In genomic region chr8:103738330-103738729, GRCm38 (mm10) we compare ENCODE assay signal across 9 mouse cellular contexts.
DNase-seq lines count a peak whose midpoint lies in the region; ATAC-seq and TF ChIP-seq lines count a peak whose summit lies in the region.
"Had no signal": no experiment of that assay in that cellular context is flagged by ENCODE, and none has a peak within 500 bp of the region (broad histone marks: within the 10 kb centered on the region; RNA-seq: fewer than 3 reads in every experiment).

No protein-coding gene starts in this region.

- intact Hi-C loops in heart, postnatal 25 days (cut with DNase I): no loop called here

- H3K4me2 ChIP-seq in forebrain, postnatal 0 days (ENCODE audit: low read depth): no peak overlapping the region
- H3K4me2 ChIP-seq in forebrain, embryonic 15.5 days (replicated peaks): no peak overlapping the region
- H3K4me2 ChIP-seq: liver, embryonic 13.5 days had no signal

- WGBS in forebrain, postnatal 0 days: 66% methylated on average over 8 of the region's 8 CpGs
- WGBS in forebrain, embryonic 15.5 days: 66% methylated on average over 8 of the region's 8 CpGs

- H3K4me1 ChIP-seq in forebrain, postnatal 0 days (ENCODE audit: insufficient read depth): 0 out of 2 replicates have a peak, but pooled peaks cover 3% of the 10 kb centered on the region
- H3K4me1 ChIP-seq in forebrain, embryonic 15.5 days: no peaks in the 10 kb centered on the region
- H3K4me1 ChIP-seq: liver, embryonic 13.5 days had no signal

- DNase-seq in forebrain, postnatal 0 days: peak; percentile 49
- DNase-seq in brain, adult 2 months (ENCODE audit: low read depth, low spot score): peak; percentile 71
- DNase-seq in heart, postnatal 25 days (ENCODE audit: low spot score): peak; percentile 56
- peak; percentile 33 for DNase-seq in lung, postnatal 14 days
- DNase-seq in layer of hippocampus, postnatal 14 days (ENCODE audit: low spot score in 2 of 2): no peak
- no peak for DNase-seq in natural killer cell, adult 2 months (ENCODE audit: low spot score in 2 of 2)
- DNase-seq: liver, embryonic 13.5 days had no signal

- ATAC-seq in forebrain, postnatal 0 days: peak; percentile 62
- ATAC-seq in forebrain, embryonic 15.5 days (replicated peaks): no peak
- ATAC-seq in megakaryocyte-erythroid progenitor cell, adult 5-6 weeks (replicated peaks; ENCODE audit: low FRiP score, low TSS enrichment, poor library complexity, severe bottlenecking): no peak

- no peaks in the 10 kb centered on the region for H3K36me3 ChIP-seq in forebrain, postnatal 0 days (ENCODE audit: insufficient read depth)
- no peaks in the 10 kb centered on the region for H3K36me3 ChIP-seq in forebrain, embryonic 15.5 days
- H3K36me3 ChIP-seq: liver, embryonic 13.5 days had no signal

- H3K27me3 ChIP-seq in forebrain, postnatal 0 days (ENCODE audit: insufficient read depth, low read length): no peaks in the 10 kb centered on the region
- no peaks in the 10 kb centered on the region for H3K27me3 ChIP-seq in forebrain, embryonic 15.5 days
- H3K27me3 ChIP-seq: liver, embryonic 13.5 days had no signal

- no peak overlapping the region for H3K4me3 ChIP-seq in forebrain, postnatal 0 days (ENCODE audit: low read depth, low read length)
- H3K4me3 ChIP-seq in forebrain, embryonic 15.5 days: no peak overlapping the region
- H3K4me3 ChIP-seq: liver, embryonic 13.5 days had no signal

- H3K9me3 ChIP-seq in forebrain, postnatal 0 days (ENCODE audit: low read length): no peaks in the 10 kb centered on the region
- no peaks in the 10 kb centered on the region for H3K9me3 ChIP-seq in forebrain, embryonic 15.5 days

- H3K27ac ChIP-seq in forebrain, postnatal 0 days (ENCODE audit: low read depth, low read length): no peak overlapping the region
- no peak overlapping the region for H3K27ac ChIP-seq in forebrain, embryonic 15.5 days (replicated peaks)
- H3K27ac ChIP-seq: liver, embryonic 13.5 days had no signal

- no peak overlapping the region for H3K9ac ChIP-seq in forebrain, postnatal 0 days
- no peak overlapping the region for H3K9ac ChIP-seq in forebrain, embryonic 15.5 days (replicated peaks)
- H3K9ac ChIP-seq: liver, embryonic 13.5 days had no signal

- no peak for TF ChIP-seq CTCF in forebrain, postnatal 0 days (IDR thresholded peaks at IDR 0.05; ENCODE audit: low read depth)

Comparison
In these comparisons a context has a peak if more than half of its experiments do, and no peak if none do; other contexts are left out.
1. DNase-seq: peak in forebrain, postnatal 0 days (single experiment), brain, adult 2 months (single experiment), heart, postnatal 25 days (single experiment) and lung, postnatal 14 days (single experiment); none in layer of hippocampus, postnatal 14 days (0 of 2) and natural killer cell, adult 2 months (0 of 2).